Mouse (Mus musculus): ENCODE data around the gene Dnajb12. TPM values are rescaled to one million over a fixed set of nuclear protein-coding genes. Genes with fewer than 3 reads are reported as not detected.
A peak's percentile ranks its signal among the peaks of the same experiment; 100 is the strongest.
"Not testable (repeated sequence)": the region's sequence is repeated elsewhere in the genome, so short reads cannot be mapped to it uniquely, and the experiment has no call there.

The Dnajb12 gene
- polyA plus RNA-seq, 1 experiment from 2014 or later: 30.2 TPM

- Histone ChIP-seq H3K4me3 (replicated peaks) (no peak overlapping the region), H3K27ac (no peak overlapping the region), H3K9me3 (replicated peaks) (no peaks in the 10 kb centered on the region), H3K4me1 (0 out of 2 replicates have a peak, but pooled peaks cover 3% of the 10 kb centered on the region), H3K9ac (no peak overlapping the region), H3K36me3 (no peaks in the 10 kb centered on the region), H3K27me3 (no peaks in the 10 kb centered on the region), H3K4me2 (no peak overlapping the region)
- 74% methylated on average over 5 of the region's 5 CpGs for WGBS
- ATAC-seq (replicated peaks; ENCODE audit: low FRiP score): no peak; the same call in 1 of the 2 replicates
These were observed 5.7 kb upstream of the Dnajb12 start for GRCm38 (mm10) chr10:59873613-59874012.

GRCm38 (mm10) chr10:59875396-59875795, 4.0 kb upstream of the Dnajb12 start:
- WGBS: 36% methylated on average over 1 of the region's 1 CpGs
- H3K27ac ChIP-seq: no peak overlapping the region
- H3K36me3 ChIP-seq: no peaks in the 10 kb centered on the region
- no peak overlapping the region for H3K4me2 ChIP-seq
- no peaks in the 10 kb centered on the region for H3K27me3 ChIP-seq
- H3K4me3 ChIP-seq (replicated peaks): no peak overlapping the region
- peaks cover 6% of the 10 kb centered on the region for H3K4me1 ChIP-seq
- no peak; the same call in 1 of the 2 replicates for ATAC-seq (replicated peaks; ENCODE audit: low FRiP score)
- H3K9me3 ChIP-seq (replicated peaks): no peaks in the 10 kb centered on the region
- H3K9ac ChIP-seq: no peak overlapping the region

GRCm38 (mm10) chr10:59876698-59877097, 2.7 kb upstream of the Dnajb12 start:
- H3K4me3 ChIP-seq (replicated peaks); H3K36me3 ChIP-seq; H3K4me2 ChIP-seq; H3K9me3 ChIP-seq (replicated peaks); H3K27ac ChIP-seq; H3K27me3 ChIP-seq; H3K9ac ChIP-seq; ATAC-seq (replicated peaks; ENCODE audit: low FRiP score): not testable (repeated sequence)
- WGBS: 91% methylated on average over 4 of the region's 4 CpGs
- H3K4me1 ChIP-seq: peaks cover 15% of the 10 kb centered on the region

- WGBS: 72% methylated on average over 15 of the region's 15 CpGs
These were observed 1.8 kb upstream of the Dnajb12 start for GRCm38 (mm10) chr10:59877421-59878117.

GRCm38 (mm10) chr10:59878823-59879222, 533 bp upstream of the Dnajb12 start:
- ATAC-seq (replicated peaks; ENCODE audit: low FRiP score): peak; percentile 27; the same call in 1 of the 2 replicates
- 15% methylated on average over 5 of the region's 5 CpGs for WGBS
- peak overlapping the region; percentile 94 for H3K4me3 ChIP-seq (replicated peaks)
- H3K36me3 ChIP-seq: peaks cover 5% of the 10 kb centered on the region; the same call in 1 of the 2 replicates
- peaks cover 15% of the 10 kb centered on the region for H3K4me1 ChIP-seq
- H3K9me3 ChIP-seq (replicated peaks): no peaks in the 10 kb centered on the region
- H3K27me3 ChIP-seq: no peaks in the 10 kb centered on the region
- H3K27ac ChIP-seq: peak overlapping the region; percentile 100
- H3K4me2 ChIP-seq: peak overlapping the region; percentile 88
- 0 out of 2 replicates have a peak overlapping the region, but pooled peaks have one; percentile 3 for H3K9ac ChIP-seq

More at GRCm38 (mm10) chr10:59877421-59878117, 1.8 kb upstream of the Dnajb12 start:
- no peaks in the 10 kb centered on the region for H3K9me3 ChIP-seq (replicated peaks)
- no peak overlapping the region for H3K4me2 ChIP-seq
- H3K4me3 ChIP-seq (replicated peaks): no peak overlapping the region
- H3K36me3 ChIP-seq: no peaks in the 10 kb centered on the region
- peaks cover 15% of the 10 kb centered on the region for H3K4me1 ChIP-seq
- H3K27ac ChIP-seq: no peak overlapping the region
- H3K9ac ChIP-seq: no peak overlapping the region
- H3K27me3 ChIP-seq: no peaks in the 10 kb centered on the region
- no peak for ATAC-seq (replicated peaks; ENCODE audit: low FRiP score)

GRCm38 (mm10) chr10:59880029-59880386, 652 bp downstream of the Dnajb12 start:
- ATAC-seq (replicated peaks; ENCODE audit: low FRiP score): peak; percentile 57
- WGBS: under 1% methylated on average over 13 of the region's 13 CpGs

GRCm38 (mm10) chr10:59880837-59881236, 1.5 kb downstream of the Dnajb12 start:
- Histone ChIP-seq H3K27me3 (no peaks in the 10 kb centered on the region), H3K9me3 (replicated peaks) (no peaks in the 10 kb centered on the region), H3K9ac (peak overlapping the region; percentile 93), H3K36me3 (peaks cover 18% of the 10 kb centered on the region), H3K4me3 (replicated peaks) (peak overlapping the region; percentile 94), H3K4me1 (peaks cover 19% of the 10 kb centered on the region), H3K4me2 (peak overlapping the region; percentile 88), H3K27ac (no peak overlapping the region)
- 85% methylated on average over 7 of the region's 7 CpGs for WGBS
- ATAC-seq (replicated peaks; ENCODE audit: low FRiP score): no peak

More at GRCm38 (mm10) chr10:59880029-59880386, 652 bp downstream of the Dnajb12 start:
- H3K9me3 ChIP-seq (replicated peaks): no peaks in the 10 kb centered on the region
- H3K36me3 ChIP-seq: peaks cover 10% of the 10 kb centered on the region
- H3K27ac ChIP-seq: peak overlapping the region; percentile 100
- peak overlapping the region; percentile 94 for H3K4me3 ChIP-seq (replicated peaks)
- peaks cover 18% of the 10 kb centered on the region for H3K4me1 ChIP-seq
- peak overlapping the region; percentile 93 for H3K9ac ChIP-seq
- no peaks in the 10 kb centered on the region for H3K27me3 ChIP-seq
- H3K4me2 ChIP-seq: peak overlapping the region; percentile 88

- H3K9me3 ChIP-seq (replicated peaks): no peaks in the 10 kb centered on the region
- H3K4me2 ChIP-seq: no peak overlapping the region
- H3K36me3 ChIP-seq: peaks cover 18% of the 10 kb centered on the region
- no peaks in the 10 kb centered on the region for H3K27me3 ChIP-seq
- no peak overlapping the region for H3K9ac ChIP-seq
- no peak for ATAC-seq (replicated peaks; ENCODE audit: low FRiP score)
- 90% methylated on average over 10 of the region's 10 CpGs for whole genome bisulfite sequencing
- no peak overlapping the region; the same call in 1 of the 2 replicates for H3K27ac ChIP-seq
- H3K4me3 ChIP-seq (replicated peaks): no peak overlapping the region
- H3K4me1 ChIP-seq: peaks cover 19% of the 10 kb centered on the region
These were observed 5.2 kb downstream of the Dnajb12 start for GRCm38 (mm10) chr10:59884327-59885173.

- no peak for ATAC-seq (replicated peaks; ENCODE audit: low FRiP score)
- Histone ChIP-seq H3K27ac (no peak overlapping the region), H3K9ac (no peak overlapping the region)
These were observed 6.1 kb downstream of the Dnajb12 start for GRCm38 (mm10) chr10:59885174-59886080.

GRCm38 (mm10) chr10:59886081-59886466, 6.7 kb downstream of the Dnajb12 start:
- peaks cover 10% of the 10 kb centered on the region for H3K4me1 ChIP-seq
- WGBS: 91% methylated on average over 1 of the region's 1 CpGs
- H3K27me3 ChIP-seq: no peaks in the 10 kb centered on the region
- no peak for ATAC-seq (replicated peaks; ENCODE audit: low FRiP score)
- H3K9me3 ChIP-seq (replicated peaks): no peaks in the 10 kb centered on the region
- no peak overlapping the region for H3K4me2 ChIP-seq
- no peak overlapping the region for H3K27ac ChIP-seq
- peaks cover 25% of the 10 kb centered on the region for H3K36me3 ChIP-seq
- H3K4me3 ChIP-seq (replicated peaks): no peak overlapping the region
- H3K9ac ChIP-seq: no peak overlapping the region

More at GRCm38 (mm10) chr10:59885174-59886080, 6.1 kb downstream of the Dnajb12 start:
- Histone ChIP-seq H3K4me2 (no peak overlapping the region), H3K27me3 (no peaks in the 10 kb centered on the region), H3K4me1 (peaks cover 17% of the 10 kb centered on the region), H3K9me3 (replicated peaks) (no peaks in the 10 kb centered on the region), H3K36me3 (peaks cover 19% of the 10 kb centered on the region), H3K4me3 (replicated peaks) (no peak overlapping the region)
- 88% methylated on average over 14 of the region's 14 CpGs for WGBS

- Histone ChIP-seq H3K4me3 (replicated peaks) (no peak overlapping the region), H3K4me2 (no peak overlapping the region), H3K27me3 (no peaks in the 10 kb centered on the region), H3K9ac (no peak overlapping the region), H3K9me3 (replicated peaks) (no peaks in the 10 kb centered on the region), H3K36me3 (peaks cover 39% of the 10 kb centered on the region), H3K27ac (no peak overlapping the region), H3K4me1 (peaks cover 8% of the 10 kb centered on the region; the same call in 1 of the 2 replicates)
- no peak for ATAC-seq (replicated peaks; ENCODE audit: low FRiP score)
- 83% methylated on average over 5 of the region's 5 CpGs for WGBS
These were observed 8.1 kb downstream of the Dnajb12 start for GRCm38 (mm10) chr10:59887432-59887831.
